Mouse (Mus musculus) Muller cell, postnatal 12 days (primary cell): ENCODE data around the gene Cep164.
A peak's percentile ranks its signal among the peaks of the same experiment; 100 is the strongest.
"Not testable (repeated sequence)": the region's sequence is repeated elsewhere in the genome, so short reads cannot be mapped to it uniquely, and the experiment has no call there.

Experiments
- DNase-seq: peaks from one replicate; pipeline ENCODE4 v3.0.0-alpha.2; 2015; ENCODE audit errors: inconsistent ontology term

Gene Cep164

DNA sequence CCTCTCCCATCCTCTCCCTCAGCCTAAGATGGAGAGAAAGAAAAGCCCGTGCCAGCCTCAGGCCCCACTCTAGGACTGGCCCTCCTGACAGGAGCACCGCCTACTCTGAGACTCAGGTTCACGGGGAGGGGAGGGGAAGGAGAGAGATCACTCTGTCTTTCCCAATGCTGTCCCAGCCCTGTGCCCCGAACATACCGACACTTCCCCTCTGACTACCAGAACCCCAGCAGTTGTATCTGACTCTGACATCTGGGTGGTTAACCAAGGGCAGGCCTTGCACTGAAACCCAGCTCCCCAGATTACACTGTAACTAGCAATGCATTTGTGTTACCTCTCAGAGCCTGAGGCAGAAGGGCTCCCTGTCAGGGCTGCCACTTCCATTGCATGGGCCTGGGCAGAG lies 40.1 kb downstream of the Cep164 start:
- no peak for DNase-seq

GRCm38 (mm10) chr9:45787547-45787946 lies 40.9 kb downstream of the Cep164 start:
- DNase-seq, result no peak

DNA sequence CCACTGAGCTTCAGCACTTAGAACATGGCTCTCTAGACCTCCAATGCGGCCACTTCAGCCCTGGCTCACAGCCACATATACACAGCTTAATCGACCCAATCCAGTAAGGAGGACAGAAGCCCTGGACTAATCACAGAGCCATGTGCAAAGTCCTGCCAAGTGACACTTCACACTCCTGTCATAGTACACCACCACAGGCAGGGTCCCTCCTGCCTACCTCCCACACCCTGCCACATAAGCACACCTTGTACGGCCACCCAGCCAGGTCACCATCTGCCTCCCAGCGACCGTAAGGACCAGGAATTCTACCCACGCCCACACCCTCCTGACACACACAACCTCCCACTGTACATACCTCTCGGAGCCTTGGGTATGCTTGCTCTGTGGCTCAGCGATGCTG lies 41.4 kb downstream of the Cep164 start:
- no peak for DNase-seq

DNA sequence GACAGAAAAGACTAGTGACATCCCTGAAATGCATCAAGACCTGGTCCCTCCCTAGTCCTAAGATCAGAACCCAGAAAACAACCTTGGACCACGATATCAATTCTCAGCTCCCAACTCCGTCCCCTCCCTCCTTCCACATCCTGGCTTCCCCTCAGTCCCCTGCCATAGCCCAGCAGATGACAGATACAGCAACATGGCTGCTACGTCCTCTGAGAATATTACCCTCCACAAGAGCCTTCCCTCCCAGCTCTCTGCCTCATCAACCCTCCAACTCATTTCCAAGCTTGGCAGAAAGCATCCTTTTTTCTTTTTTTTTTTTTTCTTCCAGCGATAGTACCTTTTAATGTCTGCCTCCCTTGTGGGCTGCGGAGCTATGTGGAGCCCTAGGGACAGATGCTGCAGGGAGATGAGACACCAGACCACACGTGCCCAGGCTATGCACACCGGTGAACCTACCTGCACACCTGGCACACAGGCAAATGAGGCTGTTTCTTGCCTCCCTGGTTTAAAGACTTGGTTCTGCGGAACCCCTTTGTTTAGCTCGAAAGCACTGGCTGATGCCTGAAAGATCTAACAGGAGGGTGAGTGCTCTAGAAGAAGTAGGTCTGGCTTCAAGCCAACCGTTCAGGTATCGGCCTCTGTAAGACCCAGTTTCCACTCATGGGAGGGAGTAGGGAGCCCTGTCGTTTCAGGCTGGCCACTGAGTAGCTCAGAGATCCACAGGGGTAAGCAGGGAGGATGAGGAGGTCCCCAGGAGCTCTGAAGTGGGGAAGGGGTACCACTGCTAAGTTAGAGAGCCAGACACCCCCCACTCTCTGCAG lies 45.0 kb downstream of the Cep164 start:
- DNase-seq, result no peak

DNA sequence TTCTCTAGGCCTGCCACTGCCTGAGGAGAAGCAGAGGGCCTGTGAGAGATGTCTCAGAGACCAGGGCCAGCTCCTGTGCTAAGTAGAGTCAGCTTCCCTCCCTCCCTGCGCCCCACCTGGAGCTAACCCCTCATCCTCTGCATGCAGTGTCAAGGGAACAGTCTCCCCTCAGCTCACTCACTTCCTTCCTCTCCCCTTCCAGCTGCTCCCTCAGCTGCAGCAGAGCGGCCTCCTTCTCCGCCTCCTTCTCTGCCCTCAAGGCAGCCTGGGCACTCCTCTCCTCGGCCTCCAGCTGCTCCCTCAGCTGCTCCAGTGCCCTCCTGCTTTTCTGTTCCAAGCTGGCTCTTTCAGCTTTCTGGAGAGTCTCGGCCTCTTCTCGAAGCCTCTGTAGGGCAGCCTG lies 49.3 kb downstream of the Cep164 start:
- DNase-seq, result no peak

DNA sequence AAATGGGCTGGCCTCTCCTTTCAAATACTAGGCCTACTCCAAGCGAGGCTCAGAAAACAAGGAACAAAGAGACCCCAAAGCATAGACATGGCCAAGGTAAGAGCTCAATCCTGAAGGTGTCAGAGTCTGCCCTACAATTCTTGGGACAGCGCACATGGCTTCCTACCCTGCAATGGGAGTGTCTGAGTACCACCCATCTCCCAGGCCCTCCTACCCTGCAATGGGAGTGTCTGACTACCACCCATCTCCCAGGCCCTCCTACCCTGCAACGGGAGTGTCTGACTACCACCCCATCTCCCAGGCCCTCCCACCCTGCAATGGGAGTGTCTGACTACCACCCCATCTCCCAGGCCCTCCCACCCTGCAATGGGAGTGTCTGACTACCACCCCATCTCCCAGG lies 52.3 kb downstream of the Cep164 start:
- DNase-seq, result not testable (repeated sequence)

- DNase-seq, result no peak
Observed at GRCm38 (mm10) chr9:45774088-45774487, 54.4 kb downstream of the Cep164 start.

- no peak for DNase-seq
Observed at GRCm38 (mm10) chr9:45769596-45769995, 58.9 kb downstream of the Cep164 start.

- no peak for DNase-seq
Observed at GRCm38 (mm10) chr9:45768421-45768820, 60.1 kb downstream of the Cep164 start.

- no peak for DNase-seq
Observed at GRCm38 (mm10) chr9:45767155-45767554, 61.3 kb downstream of the Cep164 start.

DNA sequence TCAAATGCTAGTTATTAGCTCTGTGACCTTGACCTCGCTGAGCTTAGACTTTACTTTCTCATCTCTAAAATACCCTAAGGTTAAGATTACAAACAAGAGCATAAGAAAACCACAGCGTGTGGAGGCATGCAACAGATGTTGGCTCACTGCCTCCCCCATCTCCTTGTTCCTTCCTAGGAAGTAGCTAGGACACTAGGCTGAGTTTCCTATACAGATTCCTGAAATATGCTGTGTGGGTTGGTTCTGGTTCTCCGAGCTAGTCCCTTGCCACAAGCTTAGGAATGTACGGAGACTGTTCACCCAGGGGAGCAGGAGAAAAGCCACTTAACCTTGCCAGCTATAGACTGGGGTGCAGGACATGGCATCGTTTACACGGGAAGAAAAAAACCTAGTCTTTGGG lies 62.3 kb downstream of the Cep164 start:
- no peak for DNase-seq

DNA sequence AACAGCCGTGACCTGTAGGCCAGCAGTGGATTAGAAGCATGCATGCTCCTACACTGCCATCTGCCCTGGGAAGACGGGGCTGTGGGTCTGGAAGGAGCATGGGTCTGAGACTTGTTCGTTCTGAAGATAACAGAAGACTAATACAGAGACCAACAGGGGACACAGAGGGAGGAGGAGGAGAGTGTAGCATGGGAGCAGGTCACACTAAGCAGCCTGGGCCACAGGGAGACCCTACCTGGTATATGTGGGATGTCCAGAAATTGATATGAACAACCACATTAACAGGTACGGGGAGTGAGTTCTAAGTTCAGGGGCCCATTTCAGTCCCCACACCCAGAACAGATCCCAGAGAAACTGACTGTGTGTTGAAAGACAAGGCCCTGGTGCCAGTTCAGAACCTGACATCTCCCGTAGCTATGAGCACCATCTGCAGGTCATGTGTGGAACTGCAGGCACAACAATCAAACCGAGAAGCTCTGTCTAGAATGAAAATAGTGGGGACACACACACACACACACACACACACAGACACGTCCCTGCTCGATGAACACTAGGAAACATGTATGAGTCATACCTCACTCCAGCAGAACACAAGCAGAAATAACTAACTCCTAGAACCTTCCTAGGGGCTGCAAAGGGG lies 73.9 kb downstream of the Cep164 start:
- DNase-seq, result peak; percentile 31

- DNase-seq, result no peak
Observed at GRCm38 (mm10) chr9:45749917-45750316, 78.6 kb downstream of the Cep164 start.

DNA sequence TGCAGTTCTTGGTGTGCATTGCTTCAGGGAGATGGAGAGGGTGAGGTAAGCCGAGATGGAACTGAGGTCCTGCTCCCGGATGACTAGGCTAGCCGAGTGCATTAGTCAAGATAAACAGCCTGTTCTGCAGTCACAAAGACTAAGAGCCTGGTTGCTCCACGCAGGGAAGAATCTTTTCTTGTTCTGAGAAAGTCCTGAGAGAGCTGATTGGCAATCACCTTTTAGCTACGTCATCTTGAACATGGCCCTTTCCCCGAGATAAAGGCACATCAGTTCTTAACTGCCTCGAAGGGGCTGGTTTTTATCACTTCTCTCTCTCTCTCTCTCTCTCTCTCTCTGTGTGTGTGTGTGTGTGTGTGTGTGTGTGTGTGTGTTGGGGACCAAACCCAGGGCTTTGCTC lies 83.0 kb downstream of the Cep164 start:
- no peak for DNase-seq

DNA sequence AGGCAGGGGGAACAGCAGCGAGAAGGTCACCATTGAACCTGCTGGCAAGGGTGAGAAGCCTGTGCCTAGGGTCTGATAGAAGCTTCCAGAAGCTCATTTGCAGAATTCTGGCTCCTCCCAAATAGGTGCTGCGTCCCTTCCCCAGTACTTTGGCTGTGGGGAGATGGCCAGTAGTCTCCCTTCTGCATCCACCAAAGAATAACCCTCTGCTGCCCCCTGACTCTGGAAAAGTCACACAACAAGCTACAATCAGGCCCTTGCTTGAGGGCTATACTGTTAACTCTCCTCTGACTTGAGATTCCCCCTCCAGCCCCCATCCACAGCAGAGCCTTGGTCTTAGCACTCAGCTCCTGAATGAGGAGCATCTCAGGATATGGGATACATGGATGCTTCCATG lies 87.9 kb downstream of the Cep164 start:
- DNase-seq, result no peak

GRCm38 (mm10) chr9:45739702-45740583 lies 88.5 kb downstream of the Cep164 start:
- peak; percentile 62 for DNase-seq

GRCm38 (mm10) chr9:45739001-45739701 lies 89.3 kb downstream of the Cep164 start:
- no peak for DNase-seq

- no peak for DNase-seq
Observed at GRCm38 (mm10) chr9:45733246-45733645, 95.2 kb downstream of the Cep164 start.

GRCm38 (mm10) chr9:45731851-45732250 lies 96.6 kb downstream of the Cep164 start:
- no peak for DNase-seq

DNA sequence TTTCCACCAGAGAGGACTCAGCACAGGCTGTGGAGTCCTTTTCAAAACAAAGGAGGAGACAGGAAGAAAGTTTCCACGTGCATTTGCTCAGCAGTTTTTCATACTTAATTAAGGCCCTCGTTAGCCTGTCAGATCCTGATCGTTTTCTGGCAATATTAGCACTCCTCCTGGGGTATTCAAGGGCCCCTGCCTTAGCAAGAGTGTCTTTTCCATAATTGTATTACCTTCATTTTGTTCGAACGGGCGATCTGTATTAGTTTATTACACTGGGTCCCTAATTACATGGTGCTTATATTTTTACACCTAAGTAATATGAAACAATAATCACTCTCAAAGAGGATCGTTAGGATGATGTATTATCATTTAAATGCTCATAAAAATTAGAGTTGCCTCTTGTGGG lies 108.5 kb downstream of the Cep164 start:
- DNase-seq, result no peak
